Mouse (Mus musculus): Measurements from ENCODE around the gene Uggt1. TPM values are rescaled to one million over a fixed set of nuclear protein-coding genes. Genes with fewer than 3 reads are reported as not detected.

Gene Uggt1
- 84.3 TPM for polyA plus RNA-seq (2017; shearing (Covaris generic))

DNA sequence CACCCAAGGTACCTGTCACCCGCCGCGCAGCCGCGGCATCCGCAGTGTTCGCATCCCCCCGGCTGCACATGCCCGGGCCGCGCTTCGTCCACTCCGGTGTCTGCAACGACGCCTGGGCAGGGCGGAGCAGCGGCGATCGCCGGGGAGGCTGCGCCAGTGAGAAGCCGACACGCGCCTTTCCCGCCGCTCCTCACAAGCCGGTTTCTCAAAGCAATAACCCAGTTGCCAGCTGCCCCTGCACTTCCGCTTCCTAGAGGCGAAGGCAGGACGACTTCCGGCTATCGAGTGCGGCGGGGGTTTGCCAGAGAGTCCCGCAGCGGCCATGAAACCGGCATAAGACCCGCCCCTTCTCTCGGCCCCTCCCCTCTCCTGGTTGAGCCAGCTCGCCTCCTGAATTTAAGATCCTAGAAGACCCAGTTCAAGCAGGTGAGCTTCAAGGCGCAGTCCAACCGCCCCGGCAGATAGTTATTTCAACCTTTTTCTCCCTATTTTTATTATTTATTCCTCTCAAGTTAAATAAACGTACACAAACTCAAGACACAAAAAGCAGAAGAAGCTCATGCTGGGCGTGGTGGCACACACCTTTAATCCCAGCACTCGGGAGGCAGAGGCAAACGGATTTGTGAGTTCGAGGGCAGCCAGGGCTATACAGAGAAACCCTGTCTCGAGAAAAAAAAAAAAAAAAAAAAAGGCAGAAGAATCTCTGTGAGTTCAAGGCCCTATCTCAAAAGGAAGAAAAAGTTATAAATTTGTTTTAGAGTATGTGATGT, at the start of gene Uggt1:
Gene Uggt1 (minus strand): TSS at position 663 of the 770 bp plus-strand sequence.

DNA sequence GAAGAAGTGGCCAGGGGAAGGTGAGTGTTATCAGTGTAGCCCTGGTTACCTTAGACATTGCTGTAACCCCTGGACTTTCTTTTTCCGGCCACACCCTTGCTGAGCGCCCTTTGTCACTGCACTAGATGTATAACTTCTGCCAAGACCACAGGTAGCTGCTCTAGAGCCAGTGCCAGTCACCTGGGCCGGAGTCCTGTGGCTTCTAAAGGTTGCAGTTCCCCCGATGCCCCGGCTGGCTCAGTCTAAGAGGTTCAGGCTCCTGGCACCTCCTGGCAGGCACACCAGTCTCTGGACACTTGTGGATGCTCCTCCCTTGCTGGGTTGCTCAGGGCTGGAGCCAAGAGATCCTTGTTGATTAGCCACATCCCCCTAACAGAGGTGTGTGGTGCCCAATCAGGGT, 29.9 kb upstream of the Uggt1 start, which contains the start of gene Neurl3:
Gene Neurl3 (minus strand): TSS at position 225 of the 400 bp plus-strand sequence.

Other genes with a start within 250 kb of the Uggt1 start
- 14.4 TPM for gene Hs6st1, start 176.3 kb downstream of the Uggt1 start, polyA plus RNA-seq (2017; shearing (Covaris generic))
- gene Neurl3, start 30.0 kb upstream of the Uggt1 start, polyA plus RNA-seq (2017; shearing (Covaris generic)) = 129 TPM
- gene Arid5a, start 63.0 kb upstream of the Uggt1 start, polyA plus RNA-seq (2017; shearing (Covaris generic)) = 116 TPM
- 64.5 TPM for gene Kansl3, start 124.5 kb upstream of the Uggt1 start, polyA plus RNA-seq (2017; shearing (Covaris generic))
- 1.3 TPM for gene Fer1l5, start 127.6 kb upstream of the Uggt1 start, polyA plus RNA-seq (2017; shearing (Covaris generic))
- 24.1 TPM for gene Lman2l, start 200.6 kb upstream of the Uggt1 start, polyA plus RNA-seq (2017; shearing (Covaris generic))
- 2.1 TPM for gene Cnnm4, start 226.9 kb upstream of the Uggt1 start, polyA plus RNA-seq (2017; shearing (Covaris generic))